Mouse (Mus musculus) retina, postnatal 1 day (tissue): ENCODE measurements around the gene Dlx6.
A peak's percentile ranks its signal among the peaks of the same experiment; 100 is the strongest.

ENCODE experiments used
- DNase-seq: peaks from one replicate; pipeline ENCODE4 v3.0.0-alpha.2; 2012

Gene Dlx6

GRCm38 (mm10) chr6:6863160-6863870 lies at the start of gene Dlx6:
TSS of gene Dlx6 (plus strand) at chr6:6863334.
- DNase-seq: peak; percentile 68

GRCm38 (mm10) chr6:6816821-6817220 lies 46.3 kb upstream of the Dlx6 start:
- no peak for DNase-seq

GRCm38 (mm10) chr6:6818036-6818788 lies 44.9 kb upstream of the Dlx6 start:
- peak; percentile 58 for DNase-seq

GRCm38 (mm10) chr6:6819134-6819533 lies 44.0 kb upstream of the Dlx6 start:
- DNase-seq: peak; percentile 23

- no peak for DNase-seq
Measured at GRCm38 (mm10) chr6:6825313-6825712, 37.8 kb upstream of the Dlx6 start.

GRCm38 (mm10) chr6:6826861-6827260 lies 36.3 kb upstream of the Dlx6 start:
- no peak for DNase-seq

GRCm38 (mm10) chr6:6830446-6830845 lies 32.7 kb upstream of the Dlx6 start:
- DNase-seq: no peak

- DNase-seq: no peak
Measured at GRCm38 (mm10) chr6:6833301-6833700, 29.8 kb upstream of the Dlx6 start.

- DNase-seq: no peak
Measured at GRCm38 (mm10) chr6:6848541-6848940, 14.6 kb upstream of the Dlx6 start.

GRCm38 (mm10) chr6:6849744-6850143 lies 13.4 kb upstream of the Dlx6 start:
- DNase-seq: no peak

- no peak for DNase-seq
Measured at GRCm38 (mm10) chr6:6850324-6851060, 12.6 kb upstream of the Dlx6 start.

- DNase-seq: no peak
Measured at GRCm38 (mm10) chr6:6851166-6851565, 12.0 kb upstream of the Dlx6 start.

GRCm38 (mm10) chr6:6852944-6853343 lies 10.2 kb upstream of the Dlx6 start:
- DNase-seq: no peak

GRCm38 (mm10) chr6:6854176-6854575 lies 9.0 kb upstream of the Dlx6 start:
- no peak for DNase-seq

- DNase-seq: peak; percentile 12
Measured at GRCm38 (mm10) chr6:6854902-6855745, 8.0 kb upstream of the Dlx6 start.

GRCm38 (mm10) chr6:6855746-6856185 lies 7.4 kb upstream of the Dlx6 start:
- peak; percentile 5 for DNase-seq

GRCm38 (mm10) chr6:6856316-6856715 lies 6.8 kb upstream of the Dlx6 start:
- DNase-seq: peak; percentile 7

- DNase-seq: no peak
Measured at GRCm38 (mm10) chr6:6856881-6857280, 6.3 kb upstream of the Dlx6 start.

GRCm38 (mm10) chr6:6857766-6858165 lies 5.4 kb upstream of the Dlx6 start:
- DNase-seq: peak; percentile 12

- no peak for DNase-seq
Measured at GRCm38 (mm10) chr6:6858571-6858970, 4.6 kb upstream of the Dlx6 start.

GRCm38 (mm10) chr6:6859111-6859949 lies 3.8 kb upstream of the Dlx6 start:
- DNase-seq: no peak

- DNase-seq: no peak
Measured at GRCm38 (mm10) chr6:6859950-6860410, 3.2 kb upstream of the Dlx6 start.
